Mouse (Mus musculus) kidney, adult 2 months (tissue): Measurements from ENCODE around the gene Ablim1.

Source experiments
- CTCF ChIP-seq: fragments of 200-500 bp; conservative IDR thresholded peaks from 2 replicates; pipeline ENCODE4 v1.5.1; 2011; ENCODE audit warnings: low read depth, mild to moderate bottlenecking, control low read depth, low read length, moderate library complexity, mixed read lengths; ENCODE audit not compliant: insufficient read depth, insufficient read length
- POLR2A ChIP-seq: fragments of 200-500 bp; IDR thresholded peaks from one replicate; pipeline ENCODE4 v1.6.1; 2011; ENCODE audit warnings: low read depth, low read length, control low read depth

- no peak for TF ChIP-seq CTCF
- TF ChIP-seq POLR2A: no peak
Measured at GRCm38 (mm10) chr19:57151504-57151903, 163.2 kb downstream of the Ablim1 start.
